Mouse (Mus musculus): Measurements from ENCODE around the gene Mapk8ip2. TPM values are rescaled to one million over a fixed set of nuclear protein-coding genes. Genes with fewer than 3 reads are reported as not detected.
A peak's percentile ranks its signal among the peaks of the same experiment; 100 is the strongest.

The Mapk8ip2 gene
- polyA plus RNA-seq, 1 experiment from 2014 or later = 0.26 TPM

GRCm38 (mm10) chr15:89501321-89501720, 47.6 kb downstream of the Mapk8ip2 start:
- Histone ChIP-seq H3K9me3 (replicated peaks; ENCODE audit: control insufficient read depth, low read length) (no peaks in the 10 kb centered on the region), H3K4me2 (ENCODE audit: low read depth, low read length) (no peak overlapping the region), H3K27me3 (ENCODE audit: control insufficient read depth, insufficient read depth, low read depth, low read length) (peaks cover 39% of the 10 kb centered on the region)

GRCm38 (mm10) chr15:89504838-89505237, 51.1 kb downstream of the Mapk8ip2 start:
- WGBS (ENCODE audit: insufficient replicate concordance) = 68% methylated on average over 9 of the region's 9 CpGs
- no peak for ATAC-seq (ENCODE audit: low read depth)
- no peaks in the 10 kb centered on the region for H3K9me3 ChIP-seq (replicated peaks; ENCODE audit: control insufficient read depth, low read length)

More at GRCm38 (mm10) chr15:89501321-89501720, 47.6 kb downstream of the Mapk8ip2 start:
- ATAC-seq (ENCODE audit: low read depth) = no peak
- 58% methylated on average over 3 of the region's 3 CpGs for WGBS (ENCODE audit: insufficient replicate concordance)
- H3K4me3 ChIP-seq (ENCODE audit: low read depth, low read length) = no peak overlapping the region
- no peak overlapping the region for H3K27ac ChIP-seq (ENCODE audit: low read length)
- H3K4me1 ChIP-seq (ENCODE audit: control insufficient read depth, low read depth, low read length) = peaks cover 21% of the 10 kb centered on the region
- H3K36me3 ChIP-seq (ENCODE audit: control insufficient read depth, insufficient read depth) = no peaks in the 10 kb centered on the region
- no peak overlapping the region for H3K9ac ChIP-seq (ENCODE audit: low read depth, low read length)

GRCm38 (mm10) chr15:89507751-89508150, 54.0 kb downstream of the Mapk8ip2 start:
- Histone ChIP-seq H3K4me2 (ENCODE audit: low read depth, low read length) (no peak overlapping the region), H3K9me3 (replicated peaks; ENCODE audit: control insufficient read depth, low read length) (no peaks in the 10 kb centered on the region), H3K9ac (ENCODE audit: low read depth, low read length) (no peak overlapping the region), H3K27ac (ENCODE audit: low read length) (no peak overlapping the region), H3K27me3 (ENCODE audit: control insufficient read depth, insufficient read depth, low read depth, low read length) (no peaks in the 10 kb centered on the region), H3K4me1 (ENCODE audit: control insufficient read depth, low read depth, low read length) (peaks cover 2% of the 10 kb centered on the region; the same call in 1 of the 2 replicates), H3K4me3 (ENCODE audit: low read depth, low read length) (no peak overlapping the region), H3K36me3 (ENCODE audit: control insufficient read depth, insufficient read depth) (no peaks in the 10 kb centered on the region)
- WGBS (ENCODE audit: insufficient replicate concordance) = 65% methylated on average over 8 of the region's 8 CpGs
- ATAC-seq (ENCODE audit: low read depth) = no peak

More at GRCm38 (mm10) chr15:89504838-89505237, 51.1 kb downstream of the Mapk8ip2 start:
- Histone ChIP-seq H3K4me2 (ENCODE audit: low read depth, low read length) (no peak overlapping the region), H3K4me1 (ENCODE audit: control insufficient read depth, low read depth, low read length) (peaks cover 9% of the 10 kb centered on the region), H3K27me3 (ENCODE audit: control insufficient read depth, insufficient read depth, low read depth, low read length) (peaks cover 10% of the 10 kb centered on the region), H3K4me3 (ENCODE audit: low read depth, low read length) (no peak overlapping the region), H3K9ac (ENCODE audit: low read depth, low read length) (no peak overlapping the region), H3K27ac (ENCODE audit: low read length) (no peak overlapping the region), H3K36me3 (ENCODE audit: control insufficient read depth, insufficient read depth) (no peaks in the 10 kb centered on the region)

- peak overlapping the region; percentile 8; the same call in 1 of the 2 replicates for H3K4me2 ChIP-seq (ENCODE audit: low read depth, low read length)
- H3K4me1 ChIP-seq (ENCODE audit: control insufficient read depth, low read depth, low read length) = peaks cover 2% of the 10 kb centered on the region; the same call in 1 of the 2 replicates
- peak; percentile 69 for ATAC-seq (ENCODE audit: low read depth)
- no peaks in the 10 kb centered on the region for H3K36me3 ChIP-seq (ENCODE audit: control insufficient read depth, insufficient read depth)
- H3K4me3 ChIP-seq (ENCODE audit: low read depth, low read length) = no peak overlapping the region
- H3K27ac ChIP-seq (ENCODE audit: low read length) = no peak overlapping the region
- H3K27me3 ChIP-seq (ENCODE audit: control insufficient read depth, insufficient read depth, low read depth, low read length) = no peaks in the 10 kb centered on the region
- H3K9ac ChIP-seq (ENCODE audit: low read depth, low read length) = no peak overlapping the region
- 18% methylated on average over 4 of the region's 4 CpGs for WGBS (ENCODE audit: insufficient replicate concordance)
- H3K9me3 ChIP-seq (replicated peaks; ENCODE audit: control insufficient read depth, low read length) = no peaks in the 10 kb centered on the region
Measured at GRCm38 (mm10) chr15:89512679-89513078, 59.0 kb downstream of the Mapk8ip2 start.

Other genes starting within 250 kb of the Mapk8ip2 start
- 15.5 and 16.4 TPM in 2 replicates for gene Ppp6r2, start 242.4 kb upstream of the Mapk8ip2 start, polyA plus RNA-seq (2015; fragmentation: Nextera tagmentation; extraction: Ambion mirVana)
- gene Sbf1, start 138.6 kb upstream of the Mapk8ip2 start, polyA plus RNA-seq (2015; fragmentation: Nextera tagmentation; extraction: Ambion mirVana) = 20.7 and 23.1 TPM in 2 replicates
- 1.9 and 2.6 TPM in 2 replicates for gene Adm2, start 131.2 kb upstream of the Mapk8ip2 start, polyA plus RNA-seq (2015; fragmentation: Nextera tagmentation; extraction: Ambion mirVana)
- gene Miox, start 119.5 kb upstream of the Mapk8ip2 start, polyA plus RNA-seq (2015; fragmentation: Nextera tagmentation; extraction: Ambion mirVana) = 8.6 and 8.9 TPM in 2 replicates
- 29.2 and 34.4 TPM in 2 replicates for gene Lmf2, start 98.3 kb upstream of the Mapk8ip2 start, polyA plus RNA-seq (2015; fragmentation: Nextera tagmentation; extraction: Ambion mirVana)
- 100 and 103 TPM in 2 replicates for gene Ncaph2, start 98.2 kb upstream of the Mapk8ip2 start, polyA plus RNA-seq (2015; fragmentation: Nextera tagmentation; extraction: Ambion mirVana)
- gene Sco2, start 80.1 kb upstream of the Mapk8ip2 start, polyA plus RNA-seq (2015; fragmentation: Nextera tagmentation; extraction: Ambion mirVana) = 2.9 and 3.1 TPM in 2 replicates
- gene Tymp, start 76.9 kb upstream of the Mapk8ip2 start, polyA plus RNA-seq (2015; fragmentation: Nextera tagmentation; extraction: Ambion mirVana) = 0.32 and 0.39 TPM in 2 replicates
- 0.73 and 0.76 TPM in 2 replicates for gene Odf3b, start 74.6 kb upstream of the Mapk8ip2 start, polyA plus RNA-seq (2015; fragmentation: Nextera tagmentation; extraction: Ambion mirVana)
- not detected in 2 replicates for gene Klhdc7b, start 69.0 kb upstream of the Mapk8ip2 start, polyA plus RNA-seq (2015; fragmentation: Nextera tagmentation; extraction: Ambion mirVana)
- not detected in 2 replicates for gene Syce3, start 43.4 kb upstream of the Mapk8ip2 start, polyA plus RNA-seq (2015; fragmentation: Nextera tagmentation; extraction: Ambion mirVana)
- 3.7 and 4.5 TPM in 2 replicates for gene Cpt1b, start 28.1 kb upstream of the Mapk8ip2 start, polyA plus RNA-seq (2015; fragmentation: Nextera tagmentation; extraction: Ambion mirVana)
- gene C730034F03Rik, start 24.3 kb upstream of the Mapk8ip2 start, polyA plus RNA-seq (2015; fragmentation: Nextera tagmentation; extraction: Ambion mirVana) = 2.0 TPM in 2 replicates
- gene Gm44502, start 24.2 kb upstream of the Mapk8ip2 start, polyA plus RNA-seq (2015; fragmentation: Nextera tagmentation; extraction: Ambion mirVana) = 0.14 and 0.19 TPM in 2 replicates
- gene Chkb, start 24.0 kb upstream of the Mapk8ip2 start, polyA plus RNA-seq (2015; fragmentation: Nextera tagmentation; extraction: Ambion mirVana) = 25.8 and 27.5 TPM in 2 replicates
- gene Arsa, start 23.5 kb downstream of the Mapk8ip2 start, polyA plus RNA-seq (2015; fragmentation: Nextera tagmentation; extraction: Ambion mirVana) = 4.3 and 5.0 TPM in 2 replicates
- gene Shank3, start 45.7 kb downstream of the Mapk8ip2 start, polyA plus RNA-seq (2015; fragmentation: Nextera tagmentation; extraction: Ambion mirVana) = 0.20 and 0.33 TPM in 2 replicates
- gene Acr, start 114.4 kb downstream of the Mapk8ip2 start, polyA plus RNA-seq (2015; fragmentation: Nextera tagmentation; extraction: Ambion mirVana) = not detected in 2 replicates
- gene Rabl2, start 138.0 kb downstream of the Mapk8ip2 start, polyA plus RNA-seq (2015; fragmentation: Nextera tagmentation; extraction: Ambion mirVana) = 4.3 and 4.8 TPM in 2 replicates

All from liver, embryonic 16.5 days (tissue).